Mouse (Mus musculus) C2C12 (cell line): Measurements from ENCODE around the gene Ndufs6.

Experiments used
- CEBPB ChIP-seq: IDR thresholded peaks from one replicate; pipeline ENCODE4 v1.6.1; 2011; ENCODE audit warnings: low read depth, mild to moderate bottlenecking, control low read depth, moderate library complexity
- CTCF ChIP-seq: IDR thresholded peaks from one replicate; pipeline ENCODE4 v1.5.1; 2011; ENCODE audit not compliant: control insufficient read depth, insufficient read depth, insufficient read length
- FOSL1 ChIP-seq: IDR thresholded peaks from one replicate; pipeline ENCODE4 v1.8.0; 2011; ENCODE audit warnings: mild to moderate bottlenecking, low read length; ENCODE audit not compliant: poor library complexity, insufficient read depth, severe bottlenecking
- USF1 ChIP-seq: IDR thresholded peaks from one replicate; pipeline ENCODE4 v1.6.1; 2011; ENCODE audit warnings: low read depth, mild to moderate bottlenecking, control low read depth, moderate library complexity

DNA sequence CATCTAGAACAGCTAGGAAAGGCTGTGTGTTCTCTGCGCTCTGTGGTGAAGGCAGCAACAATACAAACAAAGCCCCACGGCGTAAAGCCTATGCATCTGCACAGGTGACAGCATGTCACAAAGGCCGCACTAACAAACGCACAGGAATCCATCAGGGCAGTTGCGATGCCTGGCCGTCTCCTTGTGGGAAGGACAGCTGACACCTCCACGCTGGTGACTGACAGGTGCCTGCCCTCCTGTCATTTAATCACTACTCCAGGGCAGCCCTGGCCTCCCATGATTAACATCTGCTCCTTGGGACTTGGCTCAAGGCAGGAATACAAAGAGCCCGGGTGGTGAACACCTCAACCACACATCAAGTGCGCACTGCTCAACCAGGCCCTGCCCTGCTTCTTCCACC lies 5.7 kb downstream of the Ndufs6 start:
- no peak for TF ChIP-seq CTCF
- no peak for TF ChIP-seq USF1
- no peak for TF ChIP-seq CEBPB
- TF ChIP-seq FOSL1, result no peak
